Mouse (Mus musculus) hindbrain, embryonic 15.5 days (tissue): ENCODE data around the gene Txn2. TPM values are rescaled to one million over a fixed set of nuclear protein-coding genes. Genes with fewer than 3 reads are reported as not detected.
"Not testable (repeated sequence)": the region's sequence is repeated elsewhere in the genome, so short reads cannot be mapped to it uniquely, and the experiment has no call there.

Experiments used
- ATAC-seq: fragments of 200-750 bp; cut with Nextera tagmentation; 2 replicates; pipeline ENCODE4 v1.8.0; 2017; ENCODE audit warnings: low read depth, moderate number of reproducible peaks, moderate TSS enrichment; ENCODE audit not compliant: low FRiP score
- H3K27ac ChIP-seq: fragments of 300-500 bp; sonication (generic); replicated peaks from 2 replicates; pipeline ENCODE4 v1.5.1; 2015; ENCODE audit warnings: mild to moderate bottlenecking, inconsistent platforms
- H3K27me3 ChIP-seq: fragments of 300-500 bp; sonication (generic); 2 replicates; pipeline ENCODE4 v1.6.1; 2015; ENCODE audit warnings: control low read depth, inconsistent platforms
- H3K36me3 ChIP-seq: fragments of 300-500 bp; sonication (generic); 2 replicates; pipeline ENCODE4 v1.6.1; 2015; ENCODE audit warnings: control low read depth, inconsistent platforms
- H3K4me1 ChIP-seq: fragments of 300-500 bp; sonication (generic); replicated peaks from 2 replicates; pipeline ENCODE4 v1.6.1; 2015; ENCODE audit warnings: control low read depth, inconsistent platforms
- H3K4me2 ChIP-seq: fragments of 300-500 bp; sonication (generic); 2 replicates; pipeline ENCODE4 v1.6.1; 2015; ENCODE audit warnings: moderate library complexity, mild to moderate bottlenecking, inconsistent platforms
- H3K4me3 ChIP-seq: fragments of 300-500 bp; sonication (generic); 2 replicates; pipeline ENCODE4 v1.5.1; 2015; ENCODE audit warnings: mild to moderate bottlenecking, inconsistent platforms
- H3K9ac ChIP-seq: fragments of 300-500 bp; sonication (generic); 2 replicates; pipeline ENCODE4 v1.6.1; 2015; ENCODE audit warnings: inconsistent platforms
- H3K9me3 ChIP-seq: fragments of 300-500 bp; sonication (generic); 2 replicates; pipeline ENCODE4 v1.6.1; 2016; ENCODE audit warnings: control low read depth, inconsistent platforms
- WGBS: fragments of 180-500 bp; shearing (Covaris S2); methylation state at CpG from one replicate; pipeline ENCODE4 v1.1.7; 2015; 5-methylcytosine and 5-hydroxymethylcytosine counted together
- polyA plus RNA-seq: library from polyadenylated mRNA; unstranded; fragments of >200 nt; fragmentation: Nextera tagmentation; extraction: Ambion mirVana; gene quantifications from 2 replicates; pipeline ENCODE4 v1.2.1, GENCODE M21; 2015

The Txn2 gene
- polyA plus RNA-seq, 1 experiment from 2014 or later: 212 TPM

GRCm38 (mm10) chr15:77868340-77868739 lies 60.5 kb downstream of the Txn2 start:
- Histone ChIP-seq H3K4me3 (no peak overlapping the region), H3K27me3 (no peaks in the 10 kb centered on the region), H3K27ac (no peak overlapping the region), H3K36me3 (no peaks in the 10 kb centered on the region), H3K4me1 (no peaks in the 10 kb centered on the region), H3K9me3 (no peaks in the 10 kb centered on the region), H3K4me2 (no peak overlapping the region), H3K9ac (no peak overlapping the region)
- 91% methylated on average over 5 of the region's 5 CpGs for WGBS
- ATAC-seq: no peak

GRCm38 (mm10) chr15:77867231-77867968 lies 61.4 kb downstream of the Txn2 start:
- 94% methylated on average over 8 of the region's 10 CpGs for WGBS
- H3K4me1 ChIP-seq, H3K27ac ChIP-seq, H3K4me2 ChIP-seq, H3K36me3 ChIP-seq, H3K4me3 ChIP-seq, H3K9me3 ChIP-seq, H3K9ac ChIP-seq, ATAC-seq, H3K27me3 ChIP-seq: not testable (repeated sequence)

GRCm38 (mm10) chr15:77866583-77867220 lies 62.1 kb downstream of the Txn2 start:
- Histone ChIP-seq H3K27me3 (no peaks in the 10 kb centered on the region), H3K4me1 (no peaks in the 10 kb centered on the region), H3K27ac (no peak overlapping the region), H3K36me3 (no peaks in the 10 kb centered on the region), H3K4me2 (no peak overlapping the region), H3K4me3 (no peak overlapping the region), H3K9me3 (no peaks in the 10 kb centered on the region), H3K9ac (no peak overlapping the region)
- whole genome bisulfite sequencing: 46% methylated on average over 11 of the region's 11 CpGs
- no peak for ATAC-seq

Other genes starting within 250 kb of the Txn2 start
- not detected in 2 replicates for gene Apol7e, start 230.1 kb downstream of the Txn2 start, polyA plus RNA-seq
- gene Apol9b, start 200.0 kb downstream of the Txn2 start, polyA plus RNA-seq: 0.37 TPM in 1 of 2 replicates, not detected in the other
- 0.22 and 0.25 TPM in 2 replicates for gene Apol8, start 172.0 kb downstream of the Txn2 start, polyA plus RNA-seq
- gene Myh9, start 86.8 kb downstream of the Txn2 start, polyA plus RNA-seq: 11.8 and 12.0 TPM in 2 replicates
- gene Foxred2, start 27.7 kb upstream of the Txn2 start, polyA plus RNA-seq: 8.5 and 9.1 TPM in 2 replicates
- gene Eif3d, start 41.8 kb upstream of the Txn2 start, polyA plus RNA-seq: 170 TPM in 2 replicates
- gene Cacng2, start 191.0 kb upstream of the Txn2 start, polyA plus RNA-seq: 16.5 and 17.4 TPM in 2 replicates
- gene Ift27, start 245.1 kb upstream of the Txn2 start, polyA plus RNA-seq: 102 and 109 TPM in 2 replicates